In genomic region chr15:83085901-83086300, GRCm38 (mm10) we compare ENCODE assay signal across 9 mouse cellular contexts. TPM values are rescaled to one million over a fixed set of nuclear protein-coding genes. Genes with fewer than 3 reads are reported as not detected.
A peak's percentile ranks its signal among the peaks of the same experiment; 100 is the strongest.
DNase-seq lines count a peak whose midpoint lies in the region; ATAC-seq and TF ChIP-seq lines count a peak whose summit lies in the region.
"Had no signal": no experiment of that assay in that cellular context is flagged by ENCODE, and none has a peak within 500 bp of the region (broad histone marks: within the 10 kb centered on the region; RNA-seq: fewer than 3 reads in every experiment).

No protein-coding gene starts in this region.

- no peak overlapping the region for H3K4me3 ChIP-seq in kidney, embryonic 16.5 days (ENCODE audit: low read length)
- no peak overlapping the region for H3K4me3 ChIP-seq in gastrocnemius, adult 2 months
- H3K4me3 ChIP-seq in liver, postnatal 0 days (ENCODE audit: low read depth, low read length): no peak overlapping the region
- H3K4me3 ChIP-seq in hindbrain, embryonic 13.5 days: no peak overlapping the region
- H3K4me3 ChIP-seq: megakaryocyte, embryonic 14.5 days had no signal

- intact Hi-C loops in gastrocnemius, adult 2 months (cut with DNase I): loop anchor here (2.0 to 5.0 kb wide), 2 partner anchors 27 to 121 kb away; no protein-coding TSS in a partner anchor

- no peak overlapping the region for H3K4me2 ChIP-seq in kidney, embryonic 16.5 days (replicated peaks; ENCODE audit: low read depth, low read length)
- H3K4me2 ChIP-seq in liver, postnatal 0 days (ENCODE audit: low read depth, low read length): no peak overlapping the region
- no peak overlapping the region for H3K4me2 ChIP-seq in hindbrain, embryonic 13.5 days

- ATAC-seq in kidney, embryonic 16.5 days (ENCODE audit: low FRiP score, low TSS enrichment): no peak
- peak; percentile 65 for ATAC-seq in CD4-positive, CD25-positive, alpha-beta regulatory T cell, adult 4 months
- peak; percentile 58; the same call in 1 of the 2 replicates for ATAC-seq in liver, postnatal 0 days
- ATAC-seq in hindbrain, embryonic 13.5 days (ENCODE audit: low FRiP score): no peak

- no peak overlapping the region for H3K9ac ChIP-seq in kidney, embryonic 16.5 days (replicated peaks; ENCODE audit: low read length)
- no peak overlapping the region for H3K9ac ChIP-seq in liver, postnatal 0 days (replicated peaks)
- no peak overlapping the region for H3K9ac ChIP-seq in hindbrain, embryonic 13.5 days

- whole genome bisulfite sequencing in kidney, embryonic 16.5 days: 31% methylated on average over 7 of the region's 7 CpGs
- 19% methylated on average over 7 of the region's 7 CpGs for WGBS in liver, postnatal 0 days (ENCODE audit: insufficient replicate concordance)
- WGBS in hindbrain, embryonic 13.5 days: 36% methylated on average over 7 of the region's 7 CpGs

- H3K4me1 ChIP-seq in kidney, embryonic 16.5 days (ENCODE audit: insufficient read depth, low read length): peaks cover 18% of the 10 kb centered on the region
- H3K4me1 ChIP-seq in liver, postnatal 0 days (ENCODE audit: insufficient read depth): peaks cover 3% of the 10 kb centered on the region; the same call in 1 of the 2 replicates
- peaks cover 42% of the 10 kb centered on the region for H3K4me1 ChIP-seq in hindbrain, embryonic 13.5 days (replicated peaks)

- peaks cover 11% of the 10 kb centered on the region for H3K27me3 ChIP-seq in kidney, embryonic 16.5 days (ENCODE audit: insufficient read depth, low read length)
- peaks cover 14% of the 10 kb centered on the region for H3K27me3 ChIP-seq in liver, postnatal 0 days (ENCODE audit: insufficient read depth, low read length)
- no peaks in the 10 kb centered on the region for H3K27me3 ChIP-seq in splenic B cell, adult 2 months (ENCODE audit: control insufficient read depth, insufficient read depth, low read length, poor library complexity, severe bottlenecking)
- peaks cover 47% of the 10 kb centered on the region for H3K27me3 ChIP-seq in hindbrain, embryonic 13.5 days

- H3K27ac ChIP-seq in kidney, embryonic 16.5 days (ENCODE audit: low read length): no peak overlapping the region
- no peak overlapping the region for H3K27ac ChIP-seq in gastrocnemius, adult 2 months
- no peak overlapping the region for H3K27ac ChIP-seq in liver, postnatal 0 days (ENCODE audit: low read depth)
- H3K27ac ChIP-seq in hindbrain, embryonic 13.5 days: no peak overlapping the region

- DNase-seq in kidney, adult 8-10 months: peak; percentile 25 to 58
- peak; percentile 37 for DNase-seq in adipocyte (ENCODE audit: low spot score)
- peak; percentile 75 for DNase-seq in gastrocnemius, adult 2 months
- peak; percentile 84 for DNase-seq in liver, postnatal 0 days
- peak; percentile 68 for DNase-seq in splenic B cell, adult 2 months (ENCODE audit: low read depth, low spot score)

- TF ChIP-seq CTCF in gastrocnemius, adult 2 months (IDR thresholded peaks at IDR 0.05): no peak; the same call in 1 of the 2 replicates
- TF ChIP-seq CTCF in liver, postnatal 0 days (IDR thresholded peaks at IDR 0.05; ENCODE audit: low read depth): peak; percentile 88

- no peak for TF ChIP-seq EP300 in liver, postnatal 0 days (IDR thresholded peaks at IDR 0.05; ENCODE audit: low read depth)

- no peaks in the 10 kb centered on the region for H3K36me3 ChIP-seq in kidney, embryonic 16.5 days (ENCODE audit: insufficient read depth, low read length)
- H3K36me3 ChIP-seq in liver, postnatal 0 days (replicated peaks; ENCODE audit: insufficient read depth, low read length): no peaks in the 10 kb centered on the region
- no peaks in the 10 kb centered on the region for H3K36me3 ChIP-seq in splenic B cell, adult 2 months (ENCODE audit: control insufficient read depth, insufficient read depth, low read length, poor library complexity, severe bottlenecking)
- no peaks in the 10 kb centered on the region for H3K36me3 ChIP-seq in hindbrain, embryonic 13.5 days

- no peaks in the 10 kb centered on the region for H3K9me3 ChIP-seq in kidney, embryonic 16.5 days (ENCODE audit: low read length)
- H3K9me3 ChIP-seq in liver, postnatal 0 days (ENCODE audit: low read length): no peaks in the 10 kb centered on the region
- no peaks in the 10 kb centered on the region for H3K9me3 ChIP-seq in hindbrain, embryonic 13.5 days
- H3K9me3 ChIP-seq: megakaryocyte, embryonic 14.5 days had no signal

RNA-seq across cellular contexts. Expression of gene Serhl, which starts 3.4 kb away (rescaled TPM):
- 67.5 and 70.7 TPM in 2 replicates for polyA plus RNA-seq in kidney, embryonic 16.5 days (2015; fragmentation: Nextera tagmentation; extraction: Ambion mirVana)
- 10 to 100 TPM; 81.9 to 88.8 TPM for polyA plus RNA-seq in CD4-positive, CD25-positive, alpha-beta regulatory T cell, adult 4 months (2017; shearing (Covaris generic))
- 10 to 100 TPM; 22.8 to 29.1 TPM for total RNA-seq in gastrocnemius, adult 2 months (2021)
- 24.2 and 24.3 TPM in 2 replicates for polyA plus RNA-seq in liver, postnatal 0 days (2015; fragmentation: Nextera tagmentation; extraction: Ambion mirVana)
- 30.8 and 32.4 TPM in 2 replicates for polyA plus RNA-seq in hindbrain, embryonic 13.5 days (2015; fragmentation: Nextera tagmentation; extraction: Ambion mirVana)

RNA-seq across cellular contexts. Expression of gene Rrp7a, which starts 36.7 kb away (rescaled TPM):
- polyA plus RNA-seq in kidney, embryonic 16.5 days (2015; fragmentation: Nextera tagmentation; extraction: Ambion mirVana): 67.5 and 69.3 TPM in 2 replicates
- 10 to 100 TPM; 75.7 to 97.2 TPM for polyA plus RNA-seq in CD4-positive, CD25-positive, alpha-beta regulatory T cell, adult 4 months (2017; shearing (Covaris generic))
- 10 to 100 TPM; 34.3 to 41.3 TPM for total RNA-seq in gastrocnemius, adult 2 months (2021)
- 15.2 and 16.0 TPM in 2 replicates for polyA plus RNA-seq in liver, postnatal 0 days (2015; fragmentation: Nextera tagmentation; extraction: Ambion mirVana)
- 72.7 and 74.8 TPM in 2 replicates for polyA plus RNA-seq in hindbrain, embryonic 13.5 days (2015; fragmentation: Nextera tagmentation; extraction: Ambion mirVana)

RNA-seq across cellular contexts. Expression of gene Nfam1, which starts 52.8 kb away (rescaled TPM):
- polyA plus RNA-seq in kidney, embryonic 16.5 days (2015; fragmentation: Nextera tagmentation; extraction: Ambion mirVana): 2.6 and 3.3 TPM in 2 replicates
- polyA plus RNA-seq in CD4-positive, CD25-positive, alpha-beta regulatory T cell, adult 4 months (2017; shearing (Covaris generic)): 1 to 10 TPM in 1 of 2 experiments, under 1 TPM in 1; 0.22 to 1.1 TPM
- total RNA-seq in gastrocnemius, adult 2 months (2021): under 1 TPM; 0.41 to 0.98 TPM
- polyA plus RNA-seq in liver, postnatal 0 days (2015; fragmentation: Nextera tagmentation; extraction: Ambion mirVana): 9.4 and 10.4 TPM in 2 replicates
- 2.0 and 2.2 TPM in 2 replicates for polyA plus RNA-seq in hindbrain, embryonic 13.5 days (2015; fragmentation: Nextera tagmentation; extraction: Ambion mirVana)

Comparison
In these comparisons a context has a peak if more than half of its experiments do, and no peak if none do; other contexts are left out.
1. ATAC-seq: peak in CD4-positive, CD25-positive, alpha-beta regulatory T cell, adult 4 months (single experiment) and liver, postnatal 0 days (single experiment); none in kidney, embryonic 16.5 days (single experiment) and hindbrain, embryonic 13.5 days (single experiment).
2. Peak in every context shown above with its lines, with median percentiles within 50 percentile points of each other: DNase-seq.